Mouse (Mus musculus) G1E (cell line): ENCODE measurements around the gene Gm29797.

Source experiments
- CTCF ChIP-seq: IDR thresholded peaks from 2 replicates; pipeline ENCODE4 v1.5.1; 2012; ENCODE audit warnings: low read depth, low read length, inconsistent platforms, mixed read lengths
- GATA1 ChIP-seq: IDR thresholded peaks from 2 replicates; pipeline ENCODE4 v1.6.1; 2012; ENCODE audit warnings: borderline replicate concordance, low read length, inconsistent platforms, mixed read lengths
- GATA2 ChIP-seq: IDR thresholded peaks from 2 replicates; pipeline ENCODE4 v1.6.1; 2012; ENCODE audit warnings: low read depth, low read length, inconsistent platforms, borderline replicate concordance

DNA sequence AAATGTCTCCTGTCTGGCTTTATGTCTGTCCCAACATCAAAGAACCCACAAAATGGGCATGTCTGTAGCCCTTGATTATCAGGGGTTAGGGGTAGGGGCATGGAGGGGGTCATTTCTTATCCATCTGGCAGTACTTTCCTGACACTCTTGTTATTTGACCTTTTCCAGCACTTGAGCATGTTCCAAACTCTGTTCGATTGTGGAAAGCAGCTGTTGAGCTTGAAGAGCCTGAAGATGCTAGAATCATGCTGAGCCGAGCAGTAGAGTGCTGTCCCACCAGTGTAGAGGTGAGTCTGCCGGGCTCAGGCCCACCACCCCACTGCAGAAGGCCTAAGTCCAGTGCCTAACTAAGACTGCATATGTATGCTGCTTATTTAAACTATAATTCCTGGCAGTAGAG is 21.0 kb upstream of the Gm29797 start:
- TF ChIP-seq CTCF: no peak
- TF ChIP-seq GATA1: no peak
- TF ChIP-seq GATA2: no peak
